Mouse (Mus musculus): ENCODE data around the gene Sdhc. TPM values are rescaled to one million over a fixed set of nuclear protein-coding genes. Genes with fewer than 3 reads are reported as not detected.
"Not testable (repeated sequence)": the region's sequence is repeated elsewhere in the genome, so short reads cannot be mapped to it uniquely, and the experiment has no call there.

Gene Sdhc
- polyA plus RNA-seq, 1 experiment from 2014 or later: 274 TPM

DNA sequence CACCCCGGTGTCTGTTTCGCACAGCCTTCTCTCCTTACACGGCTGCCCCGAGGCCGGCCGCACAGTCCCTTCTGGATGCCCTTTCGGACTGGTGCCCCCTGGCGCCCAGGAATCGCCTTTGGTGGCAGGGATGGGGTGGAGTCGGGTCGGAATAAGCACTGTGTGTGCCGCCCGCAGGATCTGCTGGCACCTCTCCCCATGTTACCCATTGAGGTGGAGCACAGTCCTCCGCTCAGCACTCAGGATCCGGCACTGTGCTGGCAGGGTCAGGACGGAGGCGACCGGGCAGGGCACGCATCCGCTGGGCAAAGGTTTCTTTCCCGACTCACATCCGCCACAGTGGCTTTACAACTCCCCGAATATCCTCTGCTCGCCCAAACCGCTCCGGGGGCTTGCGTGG lies 72.4 kb downstream of the Sdhc start:
- Histone ChIP-seq H3K4me3 (replicated peaks) (peak overlapping the region; percentile 24), H3K4me2 (replicated peaks) (peak overlapping the region; percentile 38), H3K27me3 (peaks cover 28% of the 10 kb centered on the region)
- not testable (repeated sequence) for H3K36me3 ChIP-seq; H3K4me1 ChIP-seq; H3K27ac ChIP-seq (replicated peaks); H3K9me3 ChIP-seq (replicated peaks); H3K9ac ChIP-seq
- 2% methylated on average over 20 of the region's 27 CpGs for WGBS
- peak; percentile 20; the same call in 1 of the 2 replicates for ATAC-seq (ENCODE audit: insufficient number of reproducible peaks, low FRiP score, low TSS enrichment, low read depth)

- not testable (repeated sequence) for H3K27ac ChIP-seq (replicated peaks); H3K9me3 ChIP-seq (replicated peaks); H3K4me2 ChIP-seq (replicated peaks); H3K4me3 ChIP-seq (replicated peaks); H3K4me1 ChIP-seq; ATAC-seq (ENCODE audit: insufficient number of reproducible peaks, low FRiP score, low TSS enrichment, low read depth); H3K9ac ChIP-seq; H3K36me3 ChIP-seq
- WGBS: 35% methylated on average over 5 of the region's 5 CpGs
- H3K27me3 ChIP-seq: peaks cover 28% of the 10 kb centered on the region
Measured at GRCm38 (mm10) chr1:171077192-171077591, 73.2 kb downstream of the Sdhc start.

Small RNA genes lying within 50 kb of the gene (microRNA-seq; reads per million reads assigned to microRNA genes)
- gene Gm27844 (ENCODE audit: borderline number of aligned reads): not detected

Other genes with a start within 250 kb of the Sdhc start
- gene Fcrlb, start 237.7 kb downstream of the Sdhc start, polyA plus RNA-seq (2015; fragmentation: Nextera tagmentation; extraction: Ambion mirVana): 0.12 TPM in 1 of 2 replicates, not detected in the other
- not detected in 2 replicates for gene Fcrla, start 223.0 kb downstream of the Sdhc start, polyA plus RNA-seq (2015; fragmentation: Nextera tagmentation; extraction: Ambion mirVana)
- 4.3 and 4.5 TPM in 2 replicates for gene Fcgr2b, start 174.1 kb downstream of the Sdhc start, polyA plus RNA-seq (2015; fragmentation: Nextera tagmentation; extraction: Ambion mirVana)
- 0.53 and 1.8 TPM in 2 replicates for gene Fcgr4, start 131.7 kb downstream of the Sdhc start, polyA plus RNA-seq (2015; fragmentation: Nextera tagmentation; extraction: Ambion mirVana)
- 25.6 and 26.1 TPM in 2 replicates for gene Fcgr3, start 85.7 kb downstream of the Sdhc start, polyA plus RNA-seq (2015; fragmentation: Nextera tagmentation; extraction: Ambion mirVana)
- gene Cfap126, start 36.7 kb downstream of the Sdhc start, polyA plus RNA-seq (2015; fragmentation: Nextera tagmentation; extraction: Ambion mirVana): 14.2 and 28.6 TPM in 2 replicates
- 6.8 and 8.5 TPM in 2 replicates for gene Mpz, start 108 bp upstream of the Sdhc start, polyA plus RNA-seq (2015; fragmentation: Nextera tagmentation; extraction: Ambion mirVana)
- 35.8 and 38.1 TPM in 2 replicates for gene Pcp4l1, start 45.7 kb upstream of the Sdhc start, polyA plus RNA-seq (2015; fragmentation: Nextera tagmentation; extraction: Ambion mirVana)
- gene Nr1i3, start 63.4 kb upstream of the Sdhc start, polyA plus RNA-seq (2015; fragmentation: Nextera tagmentation; extraction: Ambion mirVana): 0.24 and 0.42 TPM in 2 replicates
- gene Tomm40l, start 71.9 kb upstream of the Sdhc start, polyA plus RNA-seq (2015; fragmentation: Nextera tagmentation; extraction: Ambion mirVana): 29.5 and 30.0 TPM in 2 replicates
- 1.3 and 1.9 TPM in 2 replicates for gene Apoa2, start 74.5 kb upstream of the Sdhc start, polyA plus RNA-seq (2015; fragmentation: Nextera tagmentation; extraction: Ambion mirVana)
- gene Fcer1g, start 83.8 kb upstream of the Sdhc start, polyA plus RNA-seq (2015; fragmentation: Nextera tagmentation; extraction: Ambion mirVana): 92.7 and 101 TPM in 2 replicates
- 26.0 and 26.6 TPM in 2 replicates for gene Adamts4, start 99.8 kb upstream of the Sdhc start, polyA plus RNA-seq (2015; fragmentation: Nextera tagmentation; extraction: Ambion mirVana)
- 217 and 248 TPM in 2 replicates for gene Ndufs2, start 100.8 kb upstream of the Sdhc start, polyA plus RNA-seq (2015; fragmentation: Nextera tagmentation; extraction: Ambion mirVana)
- gene B4galt3, start 119.7 kb upstream of the Sdhc start, polyA plus RNA-seq (2015; fragmentation: Nextera tagmentation; extraction: Ambion mirVana): 75.5 and 86.7 TPM in 2 replicates
- 56.9 and 58.2 TPM in 2 replicates for gene Ppox, start 130.6 kb upstream of the Sdhc start, polyA plus RNA-seq (2015; fragmentation: Nextera tagmentation; extraction: Ambion mirVana)
- 85.1 and 91.1 TPM in 2 replicates for gene Usp21, start 137.4 kb upstream of the Sdhc start, polyA plus RNA-seq (2015; fragmentation: Nextera tagmentation; extraction: Ambion mirVana)
- 107 and 112 TPM in 2 replicates for gene Ufc1, start 144.4 kb upstream of the Sdhc start, polyA plus RNA-seq (2015; fragmentation: Nextera tagmentation; extraction: Ambion mirVana)
- gene Dedd, start 178.5 kb upstream of the Sdhc start, polyA plus RNA-seq (2015; fragmentation: Nextera tagmentation; extraction: Ambion mirVana): 53.2 and 55.1 TPM in 2 replicates
- 41.7 and 44.7 TPM in 2 replicates for gene Nit1, start 195.0 kb upstream of the Sdhc start, polyA plus RNA-seq (2015; fragmentation: Nextera tagmentation; extraction: Ambion mirVana)
- 95.9 and 105 TPM in 2 replicates for gene Pfdn2, start 195.1 kb upstream of the Sdhc start, polyA plus RNA-seq (2015; fragmentation: Nextera tagmentation; extraction: Ambion mirVana)
- gene Klhdc9, start 210.2 kb upstream of the Sdhc start, polyA plus RNA-seq (2015; fragmentation: Nextera tagmentation; extraction: Ambion mirVana): 4.5 and 9.1 TPM in 2 replicates
- 39.0 and 43.7 TPM in 2 replicates for gene Nectin4, start 219.5 kb upstream of the Sdhc start, polyA plus RNA-seq (2015; fragmentation: Nextera tagmentation; extraction: Ambion mirVana)
- gene Arhgap30, start 238.4 kb upstream of the Sdhc start, polyA plus RNA-seq (2015; fragmentation: Nextera tagmentation; extraction: Ambion mirVana): 2.6 and 3.1 TPM in 2 replicates